Mouse (Mus musculus) liver, embryonic 14.5 days (tissue): ENCODE measurements at regions not wholly inside any gene's neighbourhood (a gene's known extent, or its start where the extent isn't known, plus 50 kb on each side); places are given as distances from the start of the nearest gene placed in this dataset.

ENCODE experiments used
- ATAC-seq: fragments of 200-750 bp; cut with Nextera tagmentation; 2 replicates; pipeline ENCODE4 v1.8.0; 2017; ENCODE audit warnings: moderate number of reproducible peaks, mild to moderate bottlenecking, moderate library complexity; ENCODE audit not compliant: insufficient read depth
- DNase-seq, 3 experiments: peaks; one replicate each; pipeline ENCODE4 v3.0.0-alpha.2; 2012 to 2013; ENCODE audit warnings: low read depth in 3 of 3, low spot score in 3 of 3
- H3K27ac ChIP-seq: fragments of 300-500 bp; sonication (generic); 2 replicates; pipeline ENCODE4 v1.5.1; 2014; ENCODE audit warnings: moderate library complexity, mild to moderate bottlenecking, control low read depth, inconsistent platforms
- H3K27me3 ChIP-seq: fragments of 300-500 bp; sonication (generic); 2 replicates; pipeline ENCODE4 v1.6.1; 2014; ENCODE audit warnings: mild to moderate bottlenecking, low read length, moderate library complexity; ENCODE audit not compliant: control insufficient read depth, insufficient read depth
- H3K36me3 ChIP-seq: fragments of 300-500 bp; sonication (generic); replicated peaks from 2 replicates; pipeline ENCODE4 v1.6.1; 2014; ENCODE audit warnings: low read depth; ENCODE audit not compliant: control insufficient read depth, insufficient read depth
- H3K4me1 ChIP-seq, 2 experiments: fragments of 200-500 bp in 1 of 2; fragments of 300-500 bp in 1 of 2; sonication (generic) in 1 of 2; replicated peaks; 2 replicates each; pipeline ENCODE4 v1.6.1; 2012 to 2014; ENCODE audit warnings: antibody characterized with exemption in 1 of 2, inconsistent platforms in 1 of 2, low read length in 1 of 2; ENCODE audit not compliant: control insufficient read depth in 2 of 2, insufficient read depth in 2 of 2
- H3K4me2 ChIP-seq: fragments of 300-500 bp; sonication (generic); 2 replicates; pipeline ENCODE4 v1.6.1; 2014; ENCODE audit warnings: low read depth, mild to moderate bottlenecking, control low read depth, moderate library complexity
- H3K4me3 ChIP-seq, 2 experiments: fragments of 200-500 bp in 1 of 2; fragments of 300-500 bp in 1 of 2; sonication (generic) in 1 of 2; 2 replicates each; pipeline ENCODE4 v1.5.1; 2012 to 2014; ENCODE audit warnings: low read depth in 2 of 2, low read length in 2 of 2, mild to moderate bottlenecking in 2 of 2, control low read depth in 1 of 2, inconsistent platforms in 1 of 2, moderate library complexity in 1 of 2; ENCODE audit not compliant: insufficient read depth in 1 of 2
- H3K9ac ChIP-seq: fragments of 300-500 bp; sonication (generic); replicated peaks from 2 replicates; pipeline ENCODE4 v1.6.1; 2014; ENCODE audit warnings: mild to moderate bottlenecking, control low read depth, moderate library complexity
- H3K9me3 ChIP-seq: fragments of 300-500 bp; sonication (generic); 2 replicates; pipeline ENCODE4 v1.6.1; 2016; ENCODE audit warnings: low read length, mixed read lengths; ENCODE audit not compliant: control insufficient read depth
- CTCF ChIP-seq: IDR thresholded peaks from 2 replicates; pipeline ENCODE4 v1.5.1; 2016; ENCODE audit warnings: antibody characterized with exemption, low read depth, control low read depth
- EP300 ChIP-seq: IDR thresholded peaks from 2 replicates; pipeline ENCODE4 v1.6.1; 2016; ENCODE audit warnings: antibody characterized with exemption, low read depth
- WGBS: fragments of 180-500 bp; shearing (Covaris S2); extraction: QIAGEN DNeasy Blood & Tissue Kit; methylation state at CpG from one replicate; pipeline ENCODE4 v1.1.7; 2014; ENCODE audit not compliant: insufficient replicate concordance; 5-methylcytosine and 5-hydroxymethylcytosine counted together

DNA sequence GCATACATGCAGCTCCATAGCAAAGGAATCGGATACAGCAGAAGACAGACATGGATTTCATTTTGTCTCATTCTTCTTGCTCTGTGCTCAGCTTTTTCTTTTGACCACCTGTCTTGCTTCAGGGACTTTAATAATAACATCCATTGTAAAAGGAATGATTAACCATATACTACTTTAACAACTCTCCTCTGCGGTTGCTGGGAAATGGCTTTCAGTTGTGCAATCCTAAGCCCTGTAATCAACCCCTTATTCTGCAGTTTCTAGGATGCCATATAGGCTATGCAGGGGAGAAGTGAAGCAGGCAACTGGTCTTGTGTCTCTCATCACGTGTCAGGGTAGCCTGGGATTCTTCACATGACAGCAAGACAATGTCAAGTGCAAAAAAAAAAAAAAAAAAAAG, 135.8 kb upstream of the Igf1 start:
- 51% methylated on average over 3 of the region's 3 CpGs for WGBS
- no peaks in the 10 kb centered on the region for H3K4me1 ChIP-seq
- H3K27me3 ChIP-seq = no peaks in the 10 kb centered on the region
- H3K4me3 ChIP-seq = no peak overlapping the region
- H3K27ac ChIP-seq = no peak overlapping the region
- H3K9ac ChIP-seq = no peak overlapping the region
- no peak overlapping the region for H3K4me2 ChIP-seq
- TF ChIP-seq CTCF (no peak), EP300 (no peak)
- DNase-seq = no peak
- no peaks in the 10 kb centered on the region for H3K9me3 ChIP-seq
- ATAC-seq = no peak
- no peaks in the 10 kb centered on the region for H3K36me3 ChIP-seq

DNA sequence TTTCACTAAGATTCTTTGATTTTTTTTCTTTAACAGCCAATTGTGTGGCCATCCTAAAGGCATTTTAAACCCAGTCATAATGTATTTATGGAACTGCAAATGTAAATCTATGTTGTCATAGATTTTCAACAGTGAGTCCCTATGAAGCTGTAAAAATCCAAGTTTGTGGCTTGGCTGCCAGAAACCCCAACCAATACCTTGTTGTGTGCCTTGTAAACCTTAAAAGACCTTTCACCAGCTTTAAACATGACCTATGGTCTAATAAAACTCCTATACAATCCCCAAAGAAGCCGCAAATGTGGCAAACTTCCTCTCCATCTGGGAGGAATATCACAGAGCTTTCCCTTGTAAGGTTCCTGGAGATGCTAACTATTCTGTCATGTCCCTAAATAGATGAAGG, 125.4 kb upstream of the Igf1 start:
- Histone ChIP-seq H3K27ac (no peak overlapping the region), H3K9me3 (no peaks in the 10 kb centered on the region), H3K4me3 (no peak overlapping the region), H3K9ac (no peak overlapping the region), H3K4me2 (no peak overlapping the region), H3K27me3 (no peaks in the 10 kb centered on the region), H3K4me1 (no peaks in the 10 kb centered on the region), H3K36me3 (no peaks in the 10 kb centered on the region)
- DNase-seq (no peak), ATAC-seq (no peak)
- 57% methylated on average over 1 of the region's 1 CpGs for WGBS
- TF ChIP-seq EP300 (no peak), CTCF (no peak)

DNA sequence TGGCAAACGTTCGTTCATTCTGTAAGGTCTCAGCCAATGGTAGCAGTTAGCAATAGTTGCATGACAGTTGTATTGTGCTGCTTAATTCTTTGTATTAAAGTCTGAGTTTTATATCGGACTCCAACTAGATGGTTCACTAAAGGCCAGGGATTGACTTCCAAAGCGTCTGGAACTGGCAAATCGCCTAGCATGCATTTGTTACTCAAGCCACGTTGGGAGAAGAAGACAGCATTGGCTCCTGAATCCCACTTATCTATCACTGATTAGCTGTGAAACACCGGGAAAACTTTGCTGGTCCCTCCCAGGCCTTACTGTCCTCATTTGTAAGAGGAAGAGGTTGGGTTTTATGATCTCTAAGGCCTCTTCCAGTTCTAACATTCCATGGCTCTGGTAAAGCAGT, 124.8 kb upstream of the Igf1 start:
- Histone ChIP-seq H3K4me1 (no peaks in the 10 kb centered on the region), H3K9ac (no peak overlapping the region), H3K36me3 (no peaks in the 10 kb centered on the region), H3K4me3 (no peak overlapping the region), H3K27me3 (no peaks in the 10 kb centered on the region), H3K27ac (no peak overlapping the region), H3K4me2 (no peak overlapping the region), H3K9me3 (no peaks in the 10 kb centered on the region)
- no peak for TF ChIP-seq EP300
- no peak for TF ChIP-seq CTCF
- DNase-seq (no peak), ATAC-seq (no peak)
- WGBS = 54% methylated on average over 7 of the region's 7 CpGs

DNA sequence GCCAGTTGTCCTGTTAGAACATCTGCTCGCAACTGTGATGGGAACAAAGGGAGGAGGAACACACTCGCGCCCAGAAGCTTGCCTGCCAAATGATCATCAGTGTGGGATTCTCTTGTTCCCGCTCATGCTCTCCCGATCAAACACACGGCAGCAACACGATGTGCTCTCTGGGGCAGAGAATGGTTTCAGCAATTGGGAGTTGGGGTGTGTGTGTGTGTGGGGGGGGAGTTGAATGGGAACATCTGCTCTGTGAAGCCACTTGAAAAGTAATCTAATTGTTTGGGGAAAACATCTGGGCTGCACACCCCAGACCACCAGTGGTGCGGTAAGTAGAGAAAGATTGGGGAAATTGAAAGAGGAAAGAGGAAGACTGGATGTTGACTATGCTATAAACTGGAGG, 117.7 kb upstream of the Igf1 start:
- ATAC-seq (no peak), DNase-seq (no peak)
- H3K27ac ChIP-seq = no peak overlapping the region
- no peak overlapping the region for H3K9ac ChIP-seq
- H3K4me1 ChIP-seq = no peaks in the 10 kb centered on the region
- H3K4me3 ChIP-seq = no peak overlapping the region
- 59% methylated on average over 8 of the region's 8 CpGs for WGBS
- TF ChIP-seq CTCF (no peak), EP300 (no peak)
- H3K36me3 ChIP-seq = no peaks in the 10 kb centered on the region
- no peaks in the 10 kb centered on the region for H3K9me3 ChIP-seq
- H3K4me2 ChIP-seq = no peak overlapping the region
- H3K27me3 ChIP-seq = no peaks in the 10 kb centered on the region

GRCm38 (mm10) chr10:87742766-87743165, 115.3 kb upstream of the Igf1 start:
- no peak for ATAC-seq
- no peaks in the 10 kb centered on the region for H3K36me3 ChIP-seq
- no peaks in the 10 kb centered on the region for H3K27me3 ChIP-seq
- H3K4me1 ChIP-seq = no peaks in the 10 kb centered on the region
- TF ChIP-seq CTCF (no peak), EP300 (no peak)
- no peaks in the 10 kb centered on the region for H3K9me3 ChIP-seq
- WGBS = 65% methylated on average over 3 of the region's 3 CpGs
- no peak overlapping the region for H3K27ac ChIP-seq
- no peak for DNase-seq
- H3K9ac ChIP-seq = no peak overlapping the region
- no peak overlapping the region for H3K4me2 ChIP-seq
- H3K4me3 ChIP-seq = no peak overlapping the region
